Mouse (Mus musculus) common myeloid progenitor, adult 5-6 weeks (primary cell): ENCODE measurements around the gene Fras1. TPM values are rescaled to one million over a fixed set of nuclear protein-coding genes. Genes with fewer than 3 reads are reported as not detected.
A peak's percentile ranks its signal among the peaks of the same experiment; 100 is the strongest.

Source experiments
- ATAC-seq: replicated peaks from 2 replicates; pipeline ENCODE4 v1.8.0; 2016; ENCODE audit warnings: low read depth, mild to moderate bottlenecking, moderate TSS enrichment, inconsistent platforms; ENCODE audit not compliant: poor library complexity, severe bottlenecking
- total RNA-seq: library from RNA; stranded (forward); fragments of 200-1000, 187-1606 nt; gene quantifications from 2 replicates; pipeline ENCODE4 v1.2.3, GENCODE M21; 2017

Gene Fras1
- total RNA-seq, 1 experiment from 2014 or later, result not detected

DNA sequence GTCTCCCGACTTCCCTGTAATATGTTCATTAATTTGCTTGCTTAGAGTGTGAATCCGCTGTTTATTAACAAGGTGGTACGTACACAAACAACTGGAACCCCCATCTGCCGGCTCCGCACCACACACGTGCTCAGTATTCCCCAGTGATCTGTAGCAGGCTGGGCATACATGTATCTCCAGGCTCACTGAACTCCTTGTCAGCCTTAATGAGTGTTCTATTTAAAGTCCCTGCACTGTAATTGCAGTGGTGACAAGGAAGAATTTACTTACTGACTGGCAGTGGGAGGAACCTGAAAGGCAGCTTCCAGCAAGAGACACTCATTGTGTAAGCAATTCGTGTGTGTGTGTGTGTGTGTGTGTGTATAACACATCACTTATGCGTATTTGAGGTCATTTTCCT, 256.1 kb downstream of the Fras1 start:
- ATAC-seq, result no peak

DNA sequence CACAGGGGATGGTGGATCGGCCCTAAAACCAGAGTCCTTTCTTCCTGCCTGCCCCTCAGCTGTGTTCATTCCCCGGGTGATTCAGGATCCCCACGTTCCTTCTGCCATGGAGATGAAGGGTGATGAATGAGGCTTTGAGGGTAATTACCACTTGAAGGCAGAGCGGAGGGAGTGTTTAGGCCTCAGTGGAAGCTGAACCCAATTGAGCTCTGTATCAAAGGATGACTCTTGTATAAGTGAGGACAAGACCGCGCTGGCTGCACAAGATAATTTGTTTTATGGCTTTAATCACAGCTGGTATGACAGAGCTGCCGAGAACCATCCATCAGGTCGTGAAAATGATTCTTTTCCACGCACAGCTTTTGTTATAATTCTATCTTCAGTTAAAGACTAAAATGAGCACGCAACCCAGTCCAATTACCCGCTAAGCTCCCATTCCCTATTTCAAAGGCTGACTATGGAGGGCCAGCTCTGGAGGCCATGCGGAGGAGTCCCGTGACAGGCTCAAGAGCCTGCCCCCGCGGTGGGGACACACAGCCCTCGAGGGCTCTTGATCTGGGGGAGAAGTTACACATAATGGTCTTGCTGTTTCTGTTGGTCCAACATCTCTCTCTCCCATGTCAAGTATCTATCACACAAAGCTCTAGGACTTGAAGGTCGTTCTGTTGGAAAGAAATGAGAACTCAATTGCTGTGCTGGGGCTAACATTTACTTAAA, 261.5 kb downstream of the Fras1 start:
- no peak for ATAC-seq

GRCm38 (mm10) chr5:96635866-96636265, 262.1 kb downstream of the Fras1 start:
- ATAC-seq, result no peak

- ATAC-seq, result no peak
Measured at GRCm38 (mm10) chr5:96639213-96639910, 265.6 kb downstream of the Fras1 start.

GRCm38 (mm10) chr5:96641297-96641696, 267.5 kb downstream of the Fras1 start:
- no peak for ATAC-seq

- ATAC-seq, result no peak
Measured at GRCm38 (mm10) chr5:96675676-96676075, 301.9 kb downstream of the Fras1 start.

- ATAC-seq, result peak; percentile 60; the same call in 1 of the 2 replicates
Measured at GRCm38 (mm10) chr5:96677498-96677897, 303.7 kb downstream of the Fras1 start.

DNA sequence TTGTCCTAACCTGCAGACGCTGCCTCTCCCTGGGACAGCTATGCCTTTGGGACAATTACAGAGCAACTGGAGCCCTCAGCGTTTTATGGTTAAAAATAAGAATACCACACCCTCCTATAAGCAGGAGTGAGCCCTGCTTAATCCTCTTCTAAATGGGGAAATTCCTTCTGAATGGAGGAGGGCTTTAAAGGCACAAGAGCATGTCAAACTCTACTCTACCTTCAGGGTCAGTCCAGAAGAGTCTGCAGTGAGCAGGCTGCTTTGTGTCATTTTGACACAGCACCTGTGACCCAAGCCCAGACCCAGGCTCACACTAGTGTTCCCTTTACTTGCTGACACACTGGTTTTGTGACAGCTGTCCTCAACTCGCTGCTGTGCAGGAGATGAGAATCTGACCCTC, 307.3 kb downstream of the Fras1 start:
- ATAC-seq, result no peak

- no peak for ATAC-seq
Measured at GRCm38 (mm10) chr5:96682777-96683176, 309.0 kb downstream of the Fras1 start.

DNA sequence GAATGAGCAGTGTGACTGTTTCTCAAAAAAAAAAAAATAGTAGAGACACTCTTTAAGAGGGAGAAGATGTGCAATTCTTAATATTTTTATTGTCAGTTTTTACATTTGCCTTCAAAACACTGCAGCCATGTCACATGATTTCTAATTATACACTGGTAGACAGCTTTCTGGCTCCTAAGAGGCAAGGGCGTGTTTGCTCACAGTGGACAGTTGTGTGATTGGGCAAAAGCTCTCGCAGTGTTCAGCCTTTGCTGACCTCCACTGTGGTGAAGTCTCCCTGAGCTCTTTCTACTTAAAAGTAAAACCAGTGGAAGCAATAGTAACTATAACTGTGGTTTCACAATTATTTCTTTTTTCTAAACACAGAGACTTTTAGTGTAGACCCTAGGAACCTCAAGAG, 315.1 kb downstream of the Fras1 start:
- no peak for ATAC-seq

- ATAC-seq, result no peak
Measured at GRCm38 (mm10) chr5:96698972-96699371, 325.2 kb downstream of the Fras1 start.

DNA sequence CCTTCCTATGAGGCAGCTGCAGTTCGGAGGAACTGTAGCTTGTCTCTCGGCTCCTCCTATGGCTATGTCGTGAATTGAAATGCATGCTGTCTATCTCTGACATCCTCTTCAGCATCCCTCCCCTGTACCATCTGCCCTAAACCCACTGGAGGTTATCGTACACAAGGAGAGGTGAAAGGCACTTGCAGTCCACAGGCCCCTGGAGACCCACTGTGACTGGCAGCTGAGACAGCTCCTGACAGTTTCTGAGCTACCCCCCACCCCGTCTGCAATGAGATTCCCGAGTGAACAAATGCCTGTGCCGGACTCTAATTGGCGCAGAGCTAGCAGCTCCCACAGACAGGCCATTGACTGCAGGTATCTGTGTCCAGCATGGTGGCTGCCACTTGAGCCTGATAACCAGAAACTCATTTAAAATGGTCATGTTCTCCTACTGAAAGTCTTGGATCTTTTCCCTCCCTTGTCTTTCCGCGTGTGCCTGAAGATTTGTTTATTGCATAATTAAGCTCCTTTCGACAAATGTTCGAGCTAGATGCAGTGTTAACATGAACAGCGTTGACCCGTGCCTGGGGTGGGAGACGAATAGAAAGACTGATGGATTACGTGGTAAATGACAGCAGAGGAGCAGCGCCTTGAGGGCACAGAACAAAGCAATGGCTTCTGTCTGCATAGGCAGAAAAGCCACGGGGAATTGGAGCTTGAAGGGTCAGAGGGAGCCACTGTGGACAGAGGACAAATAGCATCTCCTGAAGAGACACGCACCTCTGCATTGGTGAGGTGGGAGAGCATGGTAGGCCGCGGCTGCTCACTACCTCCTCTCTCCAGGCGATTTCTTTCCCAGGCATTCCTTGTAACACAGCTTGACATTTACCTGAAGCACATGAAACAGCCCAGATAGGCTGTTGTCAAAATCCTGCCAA, 329.2 kb downstream of the Fras1 start:
- ATAC-seq, result no peak

DNA sequence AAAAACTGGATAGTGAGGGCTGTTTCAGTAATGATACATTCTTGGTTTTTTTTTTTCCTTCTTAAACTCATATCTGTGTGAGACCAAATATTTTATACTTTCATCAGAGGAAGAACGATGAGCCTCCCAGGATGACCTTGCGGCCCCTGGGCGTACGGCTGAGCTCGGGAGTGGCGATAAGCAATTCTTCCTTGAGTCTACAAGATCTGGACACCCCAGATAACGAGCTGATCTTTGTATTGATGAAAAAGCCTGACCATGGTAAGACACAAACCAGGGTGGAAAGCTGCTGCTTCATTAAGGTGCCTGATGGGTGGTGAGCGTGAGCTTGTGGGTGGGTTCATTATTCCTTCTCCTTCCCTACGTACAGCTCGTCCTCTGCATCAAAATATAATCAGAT, 334.8 kb downstream of the Fras1 start:
- ATAC-seq, result no peak

DNA sequence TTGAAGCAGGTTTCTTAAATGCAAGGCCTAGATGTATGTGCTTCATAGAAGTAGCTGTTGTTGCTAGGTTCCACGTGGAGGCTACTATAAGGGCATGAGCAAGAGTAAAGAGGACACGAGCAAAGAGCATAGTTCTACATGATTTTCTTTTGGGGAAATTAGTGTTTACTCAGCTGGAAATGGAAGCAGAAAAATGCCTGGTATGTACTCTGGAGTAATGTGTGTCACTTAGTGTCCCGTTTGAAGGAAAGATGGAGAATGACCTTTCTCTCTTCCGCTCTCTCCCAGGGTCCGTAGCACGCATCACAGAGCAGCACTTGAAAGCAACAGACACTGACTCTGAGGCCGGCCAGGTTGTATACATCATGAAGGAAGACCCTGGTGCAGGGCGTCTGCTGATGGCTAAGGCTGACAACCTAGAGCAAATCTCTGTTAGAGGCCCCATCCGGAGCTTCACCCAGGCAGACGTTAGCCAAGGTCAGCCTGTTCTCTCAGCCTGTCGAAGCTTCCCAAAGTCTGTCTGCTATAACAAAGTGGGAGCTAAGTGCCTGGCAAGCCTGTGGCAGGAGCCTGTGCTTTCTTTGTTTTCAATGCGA, 338.4 kb downstream of the Fras1 start:
- no peak for ATAC-seq

- ATAC-seq, result no peak
Measured at GRCm38 (mm10) chr5:96712799-96713198, 339.0 kb downstream of the Fras1 start.

- ATAC-seq, result no peak
Measured at GRCm38 (mm10) chr5:96716273-96717034, 342.7 kb downstream of the Fras1 start.

DNA sequence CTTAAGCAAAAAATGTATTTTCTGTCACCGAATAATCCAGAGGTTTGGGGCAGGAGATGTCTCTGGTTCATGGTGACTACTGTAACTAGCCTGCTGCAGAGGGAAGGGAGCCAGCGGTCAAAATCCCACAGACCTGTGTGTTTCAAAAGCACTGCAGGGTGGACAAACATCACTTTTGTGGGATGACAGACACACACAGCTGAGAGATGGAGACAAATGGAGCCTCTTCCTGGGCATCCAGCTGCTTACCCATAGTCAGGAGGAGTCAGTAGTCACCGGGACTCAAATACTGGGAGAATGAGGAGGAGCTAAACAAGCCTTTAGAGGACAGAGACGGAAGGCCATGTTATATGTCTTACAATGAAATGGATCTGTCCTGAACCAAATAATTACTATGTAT, 343.9 kb downstream of the Fras1 start:
- ATAC-seq, result no peak

DNA sequence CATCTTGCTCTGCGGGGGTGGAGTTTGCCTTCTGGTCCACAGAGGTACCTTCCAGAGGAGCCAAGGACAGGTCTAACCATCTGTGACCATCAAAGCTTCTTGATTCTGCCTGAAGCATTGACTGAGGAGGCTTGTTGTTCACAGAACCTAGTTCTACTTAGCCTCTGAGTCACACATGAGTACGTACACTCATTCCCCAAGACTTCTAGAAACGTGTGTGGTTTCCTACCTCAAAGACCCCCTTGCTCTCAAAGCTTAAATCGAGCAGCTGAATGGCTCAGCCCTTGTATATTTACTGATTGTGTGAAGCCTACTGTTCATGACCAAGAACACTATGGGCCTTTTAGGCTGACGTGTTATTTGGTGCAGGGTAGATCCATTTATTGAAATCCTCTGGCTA, 344.8 kb downstream of the Fras1 start:
- no peak for ATAC-seq

DNA sequence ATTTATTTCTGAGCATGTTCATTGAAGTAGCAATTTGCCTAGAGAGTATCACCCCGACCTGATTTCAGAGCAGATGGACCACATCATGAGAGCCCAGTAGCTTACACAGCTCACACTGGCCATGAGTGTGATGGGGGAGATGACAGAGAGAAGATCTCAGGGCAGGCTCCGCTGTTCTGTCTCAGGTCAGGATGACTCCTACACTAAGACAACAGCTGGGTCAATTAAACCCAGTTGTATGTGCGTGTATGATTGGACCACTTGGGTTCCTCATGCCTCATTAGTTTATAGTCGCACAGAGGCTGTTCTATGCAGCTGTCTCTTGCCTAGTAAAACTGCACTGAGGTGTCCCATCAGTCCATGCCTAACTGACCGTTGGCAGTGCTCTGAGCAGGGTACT, 345.5 kb downstream of the Fras1 start:
- ATAC-seq, result no peak

DNA sequence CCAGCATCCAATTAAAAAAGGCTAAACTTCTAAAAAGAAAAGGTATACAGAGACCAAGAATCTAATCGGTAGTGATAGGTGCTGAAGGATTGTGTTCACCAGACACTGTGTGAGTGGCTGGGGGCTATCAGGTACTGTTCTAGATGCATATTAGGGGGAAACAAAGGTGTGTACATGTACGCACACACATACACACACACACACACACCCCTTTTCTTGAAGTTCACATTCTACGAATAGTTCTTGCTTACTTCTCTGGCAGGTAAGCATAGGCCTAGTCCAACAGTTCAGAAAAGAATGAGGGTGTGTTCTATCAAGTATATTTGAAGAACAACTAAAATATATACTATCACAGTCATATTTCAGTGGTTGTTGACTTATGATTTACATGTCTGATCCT, 348.9 kb downstream of the Fras1 start:
- ATAC-seq, result no peak
